Mouse (Mus musculus) cerebellum, adult (tissue): ENCODE measurements around the gene Rps28.
"Not testable (repeated sequence)": the region's sequence is repeated elsewhere in the genome, so short reads cannot be mapped to it uniquely, and the experiment has no call there.

Source experiments
- ATAC-seq: cut with Nextera tagmentation; 2 replicates; pipeline ENCODE4 v1.9.2; 2017; ENCODE audit warnings: mild to moderate bottlenecking, moderate library complexity, mixed read lengths; ENCODE audit not compliant: insufficient number of reproducible peaks, low FRiP score, low TSS enrichment

Gene Rps28

DNA sequence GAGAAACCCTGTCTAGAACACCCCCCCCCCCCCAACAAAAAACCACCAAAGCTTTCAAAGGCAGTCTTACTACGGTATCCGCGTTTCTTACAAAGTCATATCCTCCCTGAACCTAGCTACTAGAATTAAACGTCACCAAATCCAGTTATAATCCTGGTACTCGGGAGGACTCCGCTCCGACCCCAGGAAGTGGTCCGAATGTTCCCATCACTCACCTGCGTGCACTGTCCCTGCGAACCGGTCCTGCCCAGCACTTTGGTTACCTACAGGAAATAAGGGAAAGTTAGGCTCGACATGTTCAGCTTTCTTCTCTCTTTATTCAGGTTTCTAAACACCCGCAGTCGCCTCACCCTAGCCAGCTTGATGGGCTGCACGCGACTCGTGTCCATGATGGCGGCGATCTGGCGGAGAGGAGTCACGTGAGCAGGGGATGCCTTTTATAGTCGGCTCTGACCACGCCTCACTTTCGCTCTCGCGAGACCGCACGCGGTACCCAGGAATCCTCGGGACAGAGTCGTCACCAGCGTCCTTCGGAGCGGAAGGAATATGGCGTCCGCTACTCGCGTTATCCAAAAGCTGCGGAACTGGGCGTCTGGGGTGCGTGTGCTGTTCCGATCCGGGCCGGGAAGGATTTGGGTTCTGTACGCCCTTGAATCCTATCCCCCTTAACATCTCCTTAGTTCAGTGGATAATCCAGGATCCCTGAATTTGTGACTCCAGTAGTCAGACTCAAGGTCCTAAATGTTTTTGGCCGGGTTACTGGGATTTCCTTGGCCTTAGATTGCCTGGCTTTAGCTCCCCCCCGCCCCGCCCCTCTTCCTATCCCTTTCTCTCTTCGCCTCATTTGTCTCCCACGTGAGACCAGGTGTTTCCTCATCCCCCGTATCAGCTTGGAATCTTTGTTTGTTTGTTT lies at the start of gene Rps28, which contains the start of gene Ndufa7:
Gene Rps28 (minus strand): TSS at position 479 of the 913 bp plus-strand sequence.
Gene Ndufa7 (plus strand): TSS at position 489 of the 913 bp plus-strand sequence.
- peak; percentile 87 for ATAC-seq

DNA sequence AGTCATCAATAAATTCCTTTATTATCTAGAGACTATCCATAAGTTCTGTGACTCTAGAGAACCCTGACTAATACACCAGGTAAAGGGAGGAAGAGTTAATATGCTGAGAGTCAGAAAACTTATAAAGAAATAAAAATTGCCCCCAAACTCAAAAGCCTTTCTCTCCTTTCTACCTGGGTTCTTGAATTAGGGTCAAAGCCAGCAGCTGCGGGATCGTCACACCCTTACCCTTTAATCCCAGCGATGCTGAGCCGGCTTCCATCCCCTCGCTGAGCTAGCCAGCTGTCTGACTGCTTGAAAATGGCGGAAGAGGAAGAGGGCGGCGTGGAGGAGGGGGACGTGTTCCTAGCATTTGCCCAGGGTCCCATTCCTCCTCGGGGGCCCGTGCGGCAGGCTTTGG lies 49.2 kb upstream of the Rps28 start, which contains the start of gene Gm7029:
Gene Gm7029 (plus strand): TSS at position 301 of the 400 bp plus-strand sequence.
- not testable (repeated sequence) for ATAC-seq

DNA sequence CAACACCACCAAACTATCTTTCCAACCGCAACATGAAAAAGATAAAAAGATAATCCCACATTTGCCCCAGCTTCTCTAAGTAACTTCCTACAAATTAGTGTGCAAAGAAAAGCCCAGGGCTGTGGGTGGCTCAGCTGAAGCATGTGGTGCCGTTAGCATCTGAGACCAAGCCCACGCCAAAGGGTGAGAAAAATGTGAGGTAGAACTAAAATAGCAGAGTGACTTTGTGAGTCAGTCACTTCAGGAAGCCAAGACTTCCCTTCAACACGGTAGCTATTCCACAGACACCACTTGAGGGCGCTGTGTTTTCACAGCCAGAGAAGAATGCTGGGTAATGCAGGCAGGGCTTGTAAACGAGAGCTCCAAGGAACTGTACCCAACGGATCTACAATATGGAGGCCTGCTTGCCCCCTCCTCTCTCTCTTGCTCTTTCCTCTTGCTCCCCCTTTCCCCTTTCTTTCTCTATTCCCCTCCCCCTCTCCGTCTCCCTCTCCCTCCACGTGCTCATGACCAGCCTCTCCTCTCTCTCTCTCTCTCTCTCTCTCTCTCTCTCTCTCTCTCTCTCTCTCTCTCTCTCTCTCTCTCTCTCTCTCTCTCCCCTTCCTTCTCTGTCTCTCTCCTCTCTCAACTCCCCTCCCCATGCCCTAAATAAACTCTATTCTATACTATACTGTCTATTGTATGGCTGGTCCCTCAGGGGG lies 41.1 kb upstream of the Rps28 start:
- no peak for ATAC-seq

DNA sequence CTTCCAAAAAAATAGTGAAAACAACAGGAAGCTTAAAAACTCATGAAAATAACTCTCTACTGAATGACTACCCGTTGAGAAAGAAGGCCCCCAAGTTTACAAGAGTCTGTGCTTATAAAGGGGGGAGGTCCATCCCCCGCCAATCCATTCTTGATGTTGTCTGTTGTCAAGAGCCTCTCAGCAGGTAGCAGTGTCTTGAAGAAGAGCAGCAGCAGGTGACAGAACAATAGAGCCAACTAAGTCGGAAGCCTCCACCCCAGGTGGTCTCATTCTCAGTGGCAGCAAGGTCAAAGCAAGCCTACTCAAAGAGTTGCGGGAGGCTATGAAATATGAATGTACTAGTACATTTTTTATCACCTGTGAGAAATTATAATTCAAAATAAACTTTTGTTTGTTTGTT lies 33.5 kb upstream of the Rps28 start:
- no peak for ATAC-seq

DNA sequence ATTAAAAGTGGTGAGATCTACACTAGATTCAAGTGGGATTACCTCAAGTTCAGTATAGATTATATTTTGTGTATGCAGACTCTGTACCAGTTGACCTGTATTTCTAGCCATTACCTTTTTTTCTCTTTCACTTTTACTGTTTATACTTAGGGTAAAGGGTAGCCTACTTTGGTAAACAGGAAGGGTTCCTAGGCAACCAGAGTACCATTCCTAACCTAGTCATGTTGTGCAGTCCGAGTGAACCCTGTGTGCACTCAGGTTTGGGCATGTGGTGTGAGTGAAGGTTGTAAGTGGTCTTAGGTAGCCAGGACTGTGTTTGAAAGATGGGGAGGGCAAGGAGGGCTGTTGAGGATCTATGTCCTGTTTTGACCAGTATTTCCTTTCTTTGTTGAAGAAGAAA lies 27.0 kb upstream of the Rps28 start:
- ATAC-seq = no peak

DNA sequence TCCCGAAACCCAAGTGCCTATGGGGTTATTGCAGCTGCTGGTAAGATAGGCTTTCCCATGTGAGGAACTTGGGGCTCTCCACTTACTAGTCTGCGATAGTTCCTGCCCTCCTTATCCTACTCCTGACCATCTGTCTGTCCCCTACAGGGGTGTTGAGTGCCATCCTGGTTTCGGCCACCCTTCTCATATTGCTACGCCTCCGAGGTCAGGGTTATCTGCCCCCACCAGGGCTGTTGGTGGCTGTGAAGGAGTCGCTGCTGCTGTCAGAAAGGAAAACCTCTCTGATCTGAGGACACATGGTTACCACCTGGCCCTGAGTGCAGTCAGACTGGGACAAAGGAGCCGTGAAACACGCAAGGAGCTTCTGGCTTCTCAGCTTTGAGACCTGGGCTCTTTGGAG lies 23.8 kb upstream of the Rps28 start:
- ATAC-seq = no peak

DNA sequence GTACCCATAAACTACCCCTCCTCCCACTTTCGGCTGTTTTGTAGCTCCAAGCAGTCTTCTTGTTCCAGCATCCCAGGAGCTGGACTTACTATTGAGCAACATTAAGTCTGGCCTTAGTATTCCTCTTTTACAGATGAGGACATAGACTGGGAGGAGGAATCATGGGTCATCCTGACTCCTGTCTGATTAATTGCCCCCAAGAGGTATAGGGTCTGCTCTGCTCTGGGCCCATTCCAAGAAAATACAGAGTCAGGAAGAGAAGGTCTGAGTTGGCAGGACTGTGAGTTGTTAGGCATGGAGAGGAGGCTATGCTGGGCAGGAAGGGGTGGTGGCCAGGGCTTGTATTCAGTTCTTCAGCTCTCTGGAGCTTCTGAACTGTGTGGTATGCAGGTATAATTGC lies 19.8 kb upstream of the Rps28 start:
- no peak for ATAC-seq

DNA sequence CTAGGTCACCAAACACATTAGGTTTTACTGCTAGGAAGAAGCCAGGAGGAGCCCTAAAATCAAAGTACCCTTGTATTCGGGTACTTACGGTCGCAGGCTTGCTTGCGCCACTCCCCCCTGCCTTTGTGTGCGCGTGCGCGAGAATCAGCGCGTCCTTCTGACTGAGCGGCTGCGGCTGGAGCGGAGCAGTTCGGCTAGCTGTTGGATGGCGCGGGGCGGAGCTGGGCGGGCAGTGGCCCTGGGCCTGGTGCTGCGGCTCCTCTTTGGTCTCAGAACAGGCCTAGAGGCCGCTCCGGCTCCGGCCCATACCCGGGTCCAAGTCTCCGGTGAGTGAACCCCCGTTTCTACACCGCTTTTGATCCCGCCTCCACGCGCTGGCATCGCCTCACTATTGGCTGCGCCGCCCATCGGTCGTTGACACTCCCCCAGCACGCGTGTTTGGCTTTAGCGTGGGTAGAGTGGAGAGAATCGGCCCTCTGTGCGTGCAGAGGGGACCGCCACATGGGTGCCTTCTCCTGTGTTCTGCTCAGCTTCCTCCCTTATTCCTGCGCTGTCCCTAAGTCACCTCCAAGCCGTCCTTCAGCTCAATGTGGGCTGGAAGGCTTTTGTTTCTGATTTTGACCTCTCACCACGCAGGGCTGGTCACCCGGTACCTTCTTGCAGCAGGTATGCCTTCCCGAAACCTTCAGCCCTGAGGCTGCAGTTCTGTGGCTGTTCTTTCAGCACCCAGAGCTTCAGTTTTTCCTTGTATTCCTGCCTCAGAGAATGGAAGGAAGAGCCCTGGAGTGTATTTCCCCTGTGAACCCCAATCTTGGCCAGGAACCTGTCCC lies 18.8 kb upstream of the Rps28 start, which contains the start of gene Cd320:
Gene Cd320 (plus strand): TSS at position 126 of the 830 bp plus-strand sequence.
- peak; percentile 95 for ATAC-seq

DNA sequence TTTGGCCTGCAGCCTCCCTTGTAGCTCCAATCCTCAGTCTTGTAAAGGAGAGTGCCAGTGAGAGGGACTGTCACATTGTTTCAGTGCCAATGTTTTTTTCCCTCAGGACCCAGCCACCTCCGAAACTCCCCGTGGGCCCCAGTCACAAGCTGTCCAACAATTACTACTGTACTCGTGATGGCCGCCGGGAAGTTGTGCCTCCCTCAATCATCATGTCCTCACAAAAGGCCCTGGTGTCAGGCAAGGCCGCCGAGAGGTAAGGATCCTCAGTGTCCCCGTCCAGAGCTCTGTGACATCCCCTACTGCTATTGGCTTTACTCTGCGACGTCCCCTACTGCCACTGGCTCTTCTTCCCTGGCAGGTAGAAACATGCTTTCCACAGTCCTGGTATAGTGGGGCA lies 5.2 kb upstream of the Rps28 start:
- no peak for ATAC-seq

DNA sequence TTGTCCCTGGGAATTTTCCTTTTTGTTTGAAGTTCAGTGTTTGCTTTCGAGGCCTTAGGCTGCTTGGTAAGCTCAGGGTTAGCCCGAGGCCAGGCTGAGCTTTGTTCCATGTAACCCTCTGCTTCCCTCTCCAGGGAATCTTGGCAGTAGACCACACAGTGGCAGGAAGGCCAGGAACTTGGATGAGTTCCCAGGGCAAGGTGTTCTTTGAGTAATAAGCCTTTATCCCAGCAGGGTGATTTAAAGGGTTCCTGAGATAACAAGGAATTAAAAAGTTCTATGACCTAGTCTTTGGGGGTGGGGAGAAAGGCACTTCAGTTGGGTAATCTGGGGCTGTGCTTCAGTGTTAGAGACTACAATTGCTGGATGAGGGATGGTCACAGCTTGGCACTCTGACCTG lies 4.5 kb upstream of the Rps28 start:
- no peak for ATAC-seq

DNA sequence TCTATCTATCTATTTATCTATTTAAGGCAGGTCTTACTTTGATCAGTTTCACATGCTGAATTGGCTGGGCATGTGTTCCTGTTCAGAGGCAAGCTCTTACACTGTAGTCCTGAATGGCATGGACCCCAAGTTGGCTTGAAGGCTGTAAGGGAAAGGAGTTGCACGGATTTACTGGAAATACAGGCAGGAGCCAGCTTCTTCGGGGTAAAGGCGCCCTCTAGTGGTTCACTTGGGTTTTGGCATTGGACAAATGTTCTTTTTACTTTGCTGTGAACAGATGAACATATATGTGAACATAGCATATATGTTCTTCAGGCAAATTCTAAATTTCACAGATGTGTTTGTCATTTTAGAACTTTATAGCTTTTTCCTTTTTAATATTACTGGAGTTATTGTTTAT lies 2.5 kb upstream of the Rps28 start:
- ATAC-seq = no peak

DNA sequence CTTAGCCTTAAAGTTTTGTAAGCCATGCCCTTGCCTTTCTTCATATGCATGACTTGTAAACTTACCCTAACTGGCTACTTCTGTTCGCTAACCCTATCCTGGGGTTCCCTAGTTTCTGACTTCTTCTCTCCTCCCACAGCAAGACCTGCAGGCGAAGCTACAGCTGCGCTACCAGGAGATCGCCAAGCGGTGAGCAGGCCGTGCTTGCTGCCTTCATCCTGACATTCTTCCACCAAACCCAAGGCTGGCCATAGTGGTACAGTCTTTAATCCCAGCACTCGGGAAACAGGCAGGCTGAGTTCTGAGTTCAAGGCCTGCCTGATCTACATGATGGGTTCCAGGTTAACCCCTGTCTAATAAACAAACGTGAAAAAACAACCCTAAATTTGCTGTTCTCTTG lies 1.1 kb upstream of the Rps28 start:
- no peak for ATAC-seq

DNA sequence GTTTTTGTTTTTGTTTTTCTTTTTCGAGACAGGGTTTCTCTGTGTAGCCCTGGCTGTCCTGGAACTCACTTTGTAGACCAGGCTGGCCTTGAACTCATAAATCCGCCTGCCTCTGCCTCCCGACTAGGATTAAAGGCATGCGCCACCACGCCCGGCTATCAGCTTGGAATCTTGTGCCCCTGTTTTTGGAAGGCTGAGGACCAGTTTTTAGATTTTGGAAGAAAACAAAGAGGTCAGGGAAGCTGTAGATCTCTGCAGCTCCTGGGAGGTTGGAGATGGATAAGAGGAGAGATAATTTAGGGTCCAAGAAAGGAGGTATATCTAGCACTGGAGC lies 602 bp upstream of the Rps28 start:
- ATAC-seq = not testable (repeated sequence)

DNA sequence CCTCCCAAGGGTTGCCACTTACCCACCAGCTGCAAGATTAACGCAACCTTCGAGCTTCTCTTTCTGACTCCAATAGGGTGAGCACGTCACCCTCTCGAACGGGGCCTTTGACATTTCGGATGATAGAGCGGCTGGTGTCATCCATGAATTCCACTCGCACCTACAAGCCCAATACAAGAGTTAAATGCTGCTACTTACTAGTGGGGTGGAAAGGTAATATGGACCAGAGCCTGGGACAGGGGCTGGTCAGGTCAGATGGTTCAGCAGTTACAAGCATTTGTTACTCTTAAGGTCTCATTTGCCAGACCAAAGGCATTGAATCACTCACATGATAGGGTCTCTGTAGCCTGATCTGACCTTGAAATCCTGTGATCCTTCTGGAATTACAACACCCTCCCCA lies 1.2 kb downstream of the Rps28 start:
- not testable (repeated sequence) for ATAC-seq

DNA sequence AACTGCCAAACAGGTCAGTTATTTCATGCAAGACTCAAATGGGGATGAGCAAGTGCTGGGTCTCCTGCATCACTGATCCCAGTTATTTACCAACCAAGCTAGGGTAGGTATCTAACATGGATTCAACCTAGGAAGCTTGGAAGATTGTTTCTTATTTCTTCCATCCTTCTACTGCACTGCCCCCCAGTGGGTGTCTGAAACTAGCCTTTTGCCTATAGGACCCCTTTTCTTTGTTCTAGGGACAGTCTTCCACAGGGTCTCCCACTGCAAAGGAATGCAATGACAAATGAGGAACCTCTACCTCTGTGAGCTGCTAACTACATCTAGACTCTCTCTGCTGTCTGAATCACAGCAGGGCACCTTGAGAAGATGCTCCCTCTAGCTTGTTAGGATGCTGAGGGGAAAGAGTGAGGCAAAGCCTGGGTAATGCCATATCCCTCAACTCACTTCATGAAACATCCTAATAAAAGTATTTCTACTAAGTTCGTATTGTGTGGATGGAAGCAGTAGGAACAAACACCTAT lies 1.9 kb downstream of the Rps28 start:
- no peak for ATAC-seq

DNA sequence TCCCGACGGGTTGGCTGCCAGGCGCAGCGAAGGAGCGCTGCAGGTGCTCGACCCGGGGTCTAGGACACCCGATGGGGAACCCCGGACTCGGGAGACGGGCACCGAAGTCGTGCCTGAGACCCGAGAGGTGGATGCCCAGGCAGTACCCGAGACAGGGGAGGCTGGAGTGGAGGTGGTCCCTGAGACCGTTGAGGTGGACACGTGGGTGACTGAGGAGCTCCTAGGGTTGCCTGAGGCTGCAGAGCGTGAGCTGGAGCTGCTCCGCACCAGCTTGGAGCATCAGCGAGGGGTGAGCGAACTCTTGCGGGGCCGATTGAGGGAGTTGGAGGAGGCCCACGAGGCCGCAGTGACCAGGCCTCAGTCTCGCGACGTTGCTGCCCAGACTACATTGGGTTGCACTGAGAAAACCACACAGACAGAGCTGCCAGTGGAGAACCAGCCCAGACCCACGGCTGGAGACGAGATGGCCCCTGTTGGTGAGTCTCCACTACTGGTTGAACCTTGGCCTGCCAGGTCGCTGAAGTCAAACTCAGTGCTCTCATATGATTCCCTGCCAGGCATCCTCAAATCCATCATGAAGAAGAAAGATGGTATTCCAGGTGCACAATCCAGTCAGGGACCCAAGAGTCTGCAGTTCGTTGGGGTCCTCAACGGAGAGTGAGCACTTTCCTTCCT lies 6.3 kb downstream of the Rps28 start:
- ATAC-seq = peak; percentile 10; the same call in 1 of the 2 replicates

DNA sequence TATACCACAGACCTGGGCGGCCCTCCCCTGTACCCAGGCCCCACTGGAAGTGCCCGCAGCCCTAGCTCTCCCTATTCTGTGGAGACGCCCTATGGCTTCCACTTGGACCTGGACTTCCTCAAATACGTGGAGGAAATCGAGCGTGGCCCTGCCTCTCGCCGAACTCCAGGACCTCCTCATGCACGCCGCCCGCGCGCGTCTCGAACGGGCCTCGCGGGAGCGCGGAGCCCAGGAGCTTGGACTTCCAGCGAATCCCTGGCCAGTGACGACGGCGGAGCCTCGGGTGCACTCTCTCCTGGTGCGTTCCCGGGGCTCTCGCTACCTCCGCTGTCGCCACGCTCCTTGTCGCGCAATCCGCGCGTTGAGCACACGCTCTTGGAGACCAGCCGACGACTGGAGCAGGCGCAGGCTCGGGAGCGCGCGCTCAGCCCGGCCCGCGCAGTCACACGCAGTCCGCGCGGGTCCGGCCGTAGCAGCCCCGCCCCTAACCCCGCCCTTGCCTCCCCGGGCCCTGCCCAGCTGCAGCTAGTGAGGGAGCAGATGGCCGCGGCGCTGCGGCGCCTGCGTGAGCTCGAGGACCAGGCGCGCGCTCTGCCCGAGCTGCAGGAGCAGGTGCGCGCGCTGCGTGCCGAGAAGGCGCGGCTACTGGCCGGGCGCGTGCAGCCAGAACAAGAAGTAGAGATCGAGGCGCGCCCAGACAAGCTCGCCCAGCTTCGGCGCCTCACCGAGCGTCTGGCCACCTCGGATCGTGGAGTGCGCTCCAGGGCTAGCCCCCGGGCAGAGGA lies 7.0 kb downstream of the Rps28 start:
- ATAC-seq = peak; percentile 91

DNA sequence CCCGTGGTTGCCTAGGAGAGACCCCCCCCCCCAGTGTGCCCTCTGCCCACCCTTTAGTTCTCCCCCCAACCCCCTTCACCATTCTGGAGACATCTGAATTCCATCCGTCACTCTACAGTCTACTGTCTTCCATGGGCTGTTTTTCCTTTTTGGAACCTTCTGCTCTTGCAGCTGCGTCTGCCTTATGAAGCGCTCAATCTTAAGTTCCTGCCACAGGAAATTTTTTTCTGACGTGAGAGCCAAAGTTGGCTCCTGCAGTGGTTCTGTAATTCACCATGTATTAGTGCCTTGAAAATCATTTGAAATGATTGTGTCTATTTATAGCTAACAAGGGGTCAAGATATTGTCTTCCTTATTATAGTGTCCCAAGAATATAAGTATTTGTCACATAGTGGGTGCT lies 7.8 kb downstream of the Rps28 start:
- ATAC-seq = no peak

DNA sequence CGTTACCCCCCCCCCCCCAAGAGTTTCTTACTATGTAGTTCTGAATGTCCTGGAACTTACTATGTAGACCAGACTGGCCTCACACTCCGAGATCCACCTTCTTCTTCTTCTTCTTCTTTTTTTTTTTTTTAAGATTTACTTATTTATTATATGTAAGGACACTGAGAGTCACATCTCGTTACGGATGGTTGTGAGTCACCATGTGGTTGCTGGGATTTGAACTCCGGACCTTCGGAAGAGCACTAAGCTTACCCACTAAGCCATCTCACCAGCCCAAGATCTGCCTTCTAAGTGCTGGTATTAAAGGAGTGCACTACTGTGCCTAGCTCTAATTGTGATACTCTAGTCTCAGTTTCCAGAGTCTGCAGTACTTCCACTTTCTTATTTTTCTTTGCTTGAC lies 9.0 kb downstream of the Rps28 start:
- no peak for ATAC-seq
